Mouse (Mus musculus) lung, postnatal 0 days (tissue): Measurements from ENCODE around the gene AI467606.

Experiments used
- CTCF ChIP-seq: IDR thresholded peaks from 2 replicates; pipeline ENCODE4 v1.5.1; 2016; ENCODE audit warnings: antibody characterized with exemption, mild to moderate bottlenecking
- EP300 ChIP-seq: IDR thresholded peaks from 2 replicates; pipeline ENCODE4 v1.6.1; 2016; ENCODE audit warnings: antibody characterized with exemption, mild to moderate bottlenecking, control low read depth

GRCm38 (mm10) chr7:127099528-127099927, 8.4 kb downstream of the AI467606 start:
- TF ChIP-seq CTCF (no peak), EP300 (no peak)
